Mouse (Mus musculus): ENCODE results near the gene Adam17. TPM values are rescaled to one million over a fixed set of nuclear protein-coding genes. Genes with fewer than 3 reads are reported as not detected.

Adam17 gene
- polyA plus RNA-seq, 1 experiment from 2014 or later = 35.6 TPM

DNA sequence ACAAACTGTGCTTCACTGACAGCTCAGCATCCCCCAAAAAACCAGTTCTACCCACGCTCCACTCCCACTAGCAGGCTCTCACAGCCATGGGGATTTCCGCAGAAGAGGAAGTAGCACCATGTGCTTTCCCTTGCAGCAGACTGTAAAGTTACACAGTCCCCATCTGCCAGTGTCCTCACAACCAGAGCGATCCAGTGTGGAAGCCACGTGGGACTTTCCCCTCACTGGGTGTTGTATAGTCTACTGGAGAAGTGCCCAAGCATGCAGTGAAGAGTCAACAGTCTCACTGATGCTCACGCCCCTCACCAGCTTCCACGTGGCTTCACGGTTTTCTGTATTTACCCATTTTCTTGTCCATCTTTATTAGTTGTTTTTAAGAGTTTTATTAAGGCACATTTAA is 37.6 kb downstream of the Adam17 start:
- no peaks in the 10 kb centered on the region for H3K4me1 ChIP-seq (replicated peaks; ENCODE audit: control insufficient read depth, insufficient read depth, low read length)
- peaks cover 24% of the 10 kb centered on the region; the same call in 1 of the 2 replicates for H3K36me3 ChIP-seq (ENCODE audit: control insufficient read depth, insufficient read depth, low read length)
- H3K4me3 ChIP-seq (ENCODE audit: low read depth, low read length) = no peak overlapping the region
- WGBS = 84% methylated on average over 7 of the region's 7 CpGs
- no peak for DNase-seq (ENCODE audit: low spot score)
- no peaks in the 10 kb centered on the region for H3K27me3 ChIP-seq (replicated peaks; ENCODE audit: control insufficient read depth, insufficient read depth, low read length)
- no peak overlapping the region for H3K4me2 ChIP-seq
- H3K27ac ChIP-seq (ENCODE audit: low read depth, low read length) = no peak overlapping the region
- no peak for ATAC-seq (replicated peaks; ENCODE audit: low FRiP score)
- no peak overlapping the region for H3K9ac ChIP-seq (ENCODE audit: low read depth, low read length)
- H3K9me3 ChIP-seq (ENCODE audit: control insufficient read depth, low read length) = no peaks in the 10 kb centered on the region

- Histone ChIP-seq H3K36me3 (ENCODE audit: control insufficient read depth, insufficient read depth, low read length) (peaks cover 29% of the 10 kb centered on the region), H3K4me2 (no peak overlapping the region), H3K4me3 (ENCODE audit: low read depth, low read length) (no peak overlapping the region), H3K9ac (ENCODE audit: low read depth, low read length) (no peak overlapping the region), H3K27ac (ENCODE audit: low read depth, low read length) (no peak overlapping the region), H3K9me3 (ENCODE audit: control insufficient read depth, low read length) (no peaks in the 10 kb centered on the region), H3K4me1 (replicated peaks; ENCODE audit: control insufficient read depth, insufficient read depth, low read length) (no peaks in the 10 kb centered on the region), H3K27me3 (replicated peaks; ENCODE audit: control insufficient read depth, insufficient read depth, low read length) (no peaks in the 10 kb centered on the region)
- WGBS = 90% methylated on average over 5 of the region's 5 CpGs
- DNase-seq (ENCODE audit: low spot score) (no peak), ATAC-seq (replicated peaks; ENCODE audit: low FRiP score) (no peak)
Observed at GRCm38 (mm10) chr12:21333766-21334165, 39.7 kb downstream of the Adam17 start.

- DNase-seq (ENCODE audit: low spot score) (no peak), ATAC-seq (replicated peaks; ENCODE audit: low FRiP score) (no peak)
- WGBS = 95% methylated on average over 7 of the region's 7 CpGs
- no peaks in the 10 kb centered on the region for H3K27me3 ChIP-seq (replicated peaks; ENCODE audit: control insufficient read depth, insufficient read depth, low read length)
- H3K27ac ChIP-seq (ENCODE audit: low read depth, low read length) = no peak overlapping the region
- H3K4me1 ChIP-seq (replicated peaks; ENCODE audit: control insufficient read depth, insufficient read depth, low read length) = no peaks in the 10 kb centered on the region
- no peak overlapping the region for H3K9ac ChIP-seq (ENCODE audit: low read depth, low read length)
- no peak overlapping the region for H3K4me3 ChIP-seq (ENCODE audit: low read depth, low read length)
- no peak overlapping the region for H3K4me2 ChIP-seq
- peaks cover 31% of the 10 kb centered on the region for H3K36me3 ChIP-seq (ENCODE audit: control insufficient read depth, insufficient read depth, low read length)
- no peaks in the 10 kb centered on the region for H3K9me3 ChIP-seq (ENCODE audit: control insufficient read depth, low read length)
Observed at GRCm38 (mm10) chr12:21333021-21333420, 40.4 kb downstream of the Adam17 start.

GRCm38 (mm10) chr12:21331711-21332110 is 41.7 kb downstream of the Adam17 start:
- H3K4me1 ChIP-seq (replicated peaks; ENCODE audit: control insufficient read depth, insufficient read depth, low read length) = no peaks in the 10 kb centered on the region
- DNase-seq (ENCODE audit: low spot score) (no peak), ATAC-seq (replicated peaks; ENCODE audit: low FRiP score) (no peak)
- 90% methylated on average over 6 of the region's 6 CpGs for WGBS
- H3K27ac ChIP-seq (ENCODE audit: low read depth, low read length) = no peak overlapping the region
- no peak overlapping the region for H3K4me2 ChIP-seq
- H3K4me3 ChIP-seq (ENCODE audit: low read depth, low read length) = no peak overlapping the region
- no peak overlapping the region for H3K9ac ChIP-seq (ENCODE audit: low read depth, low read length)
- no peaks in the 10 kb centered on the region for H3K9me3 ChIP-seq (ENCODE audit: control insufficient read depth, low read length)
- peaks cover 39% of the 10 kb centered on the region for H3K36me3 ChIP-seq (ENCODE audit: control insufficient read depth, insufficient read depth, low read length)
- H3K27me3 ChIP-seq (replicated peaks; ENCODE audit: control insufficient read depth, insufficient read depth, low read length) = no peaks in the 10 kb centered on the region

- no peaks in the 10 kb centered on the region for H3K27me3 ChIP-seq (replicated peaks; ENCODE audit: control insufficient read depth, insufficient read depth, low read length)
- 91% methylated on average over 10 of the region's 10 CpGs for WGBS
- H3K36me3 ChIP-seq (ENCODE audit: control insufficient read depth, insufficient read depth, low read length) = peaks cover 39% of the 10 kb centered on the region
- H3K27ac ChIP-seq (ENCODE audit: low read depth, low read length) = no peak overlapping the region
- H3K4me1 ChIP-seq (replicated peaks; ENCODE audit: control insufficient read depth, insufficient read depth, low read length) = no peaks in the 10 kb centered on the region
- ATAC-seq (replicated peaks; ENCODE audit: low FRiP score) = no peak
- no peak overlapping the region for H3K9ac ChIP-seq (ENCODE audit: low read depth, low read length)
- H3K4me3 ChIP-seq (ENCODE audit: low read depth, low read length) = no peak overlapping the region
- DNase-seq (ENCODE audit: low spot score) = no peak
- H3K9me3 ChIP-seq (ENCODE audit: control insufficient read depth, low read length) = no peaks in the 10 kb centered on the region
- H3K4me2 ChIP-seq = no peak overlapping the region
Observed at GRCm38 (mm10) chr12:21330961-21331576, 42.4 kb downstream of the Adam17 start.

- H3K4me2 ChIP-seq = no peak overlapping the region
- no peaks in the 10 kb centered on the region for H3K4me1 ChIP-seq (replicated peaks; ENCODE audit: control insufficient read depth, insufficient read depth, low read length)
- H3K27me3 ChIP-seq (replicated peaks; ENCODE audit: control insufficient read depth, insufficient read depth, low read length) = no peaks in the 10 kb centered on the region
- no peak overlapping the region for H3K27ac ChIP-seq (ENCODE audit: low read depth, low read length)
- ATAC-seq (replicated peaks; ENCODE audit: low FRiP score) = no peak
- H3K4me3 ChIP-seq (ENCODE audit: low read depth, low read length) = no peak overlapping the region
- H3K36me3 ChIP-seq (ENCODE audit: control insufficient read depth, insufficient read depth, low read length) = peaks cover 44% of the 10 kb centered on the region
- no peaks in the 10 kb centered on the region for H3K9me3 ChIP-seq (ENCODE audit: control insufficient read depth, low read length)
- H3K9ac ChIP-seq (ENCODE audit: low read depth, low read length) = no peak overlapping the region
- no peak for DNase-seq (ENCODE audit: low spot score)
- WGBS = 90% methylated on average over 9 of the region's 9 CpGs
Observed at GRCm38 (mm10) chr12:21329661-21330400, 43.6 kb downstream of the Adam17 start.

DNA sequence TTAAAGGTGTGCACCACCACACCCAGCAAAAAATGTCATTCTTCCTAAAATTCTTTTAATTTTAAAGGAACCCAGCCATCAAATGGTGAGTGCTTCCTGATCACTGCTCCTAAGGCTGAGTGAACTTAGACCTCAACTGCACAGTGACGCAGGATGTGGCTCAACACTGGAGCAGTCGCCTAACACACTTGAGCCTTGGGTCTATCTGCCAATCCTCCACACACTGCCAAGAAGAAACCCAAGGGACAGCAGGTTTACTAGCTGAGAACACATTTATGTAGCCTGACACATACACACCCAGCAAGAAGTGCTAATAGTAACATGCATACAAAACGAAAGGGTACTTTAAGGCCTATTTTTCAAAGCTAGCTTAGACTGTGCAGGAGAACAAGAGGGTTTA is 47.1 kb downstream of the Adam17 start:
- peaks cover 44% of the 10 kb centered on the region for H3K36me3 ChIP-seq (ENCODE audit: control insufficient read depth, insufficient read depth, low read length)
- no peak for ATAC-seq (replicated peaks; ENCODE audit: low FRiP score)
- H3K27me3 ChIP-seq (replicated peaks; ENCODE audit: control insufficient read depth, insufficient read depth, low read length) = no peaks in the 10 kb centered on the region
- H3K27ac ChIP-seq (ENCODE audit: low read depth, low read length) = no peak overlapping the region
- 95% methylated on average over 3 of the region's 3 CpGs for WGBS
- H3K4me1 ChIP-seq (replicated peaks; ENCODE audit: control insufficient read depth, insufficient read depth, low read length) = no peaks in the 10 kb centered on the region
- H3K4me2 ChIP-seq = no peak overlapping the region
- no peak overlapping the region for H3K9ac ChIP-seq (ENCODE audit: low read depth, low read length)
- no peak for DNase-seq (ENCODE audit: low spot score)
- H3K4me3 ChIP-seq (ENCODE audit: low read depth, low read length) = no peak overlapping the region
- H3K9me3 ChIP-seq (ENCODE audit: control insufficient read depth, low read length) = no peaks in the 10 kb centered on the region

- no peak overlapping the region for H3K4me2 ChIP-seq
- no peak for DNase-seq (ENCODE audit: low spot score)
- no peak overlapping the region for H3K27ac ChIP-seq (ENCODE audit: low read depth, low read length)
- H3K4me1 ChIP-seq (replicated peaks; ENCODE audit: control insufficient read depth, insufficient read depth, low read length) = no peaks in the 10 kb centered on the region
- ATAC-seq (replicated peaks; ENCODE audit: low FRiP score) = no peak
- no peaks in the 10 kb centered on the region for H3K27me3 ChIP-seq (replicated peaks; ENCODE audit: control insufficient read depth, insufficient read depth, low read length)
- 92% methylated on average over 8 of the region's 8 CpGs for WGBS
- no peaks in the 10 kb centered on the region for H3K9me3 ChIP-seq (ENCODE audit: control insufficient read depth, low read length)
- H3K4me3 ChIP-seq (ENCODE audit: low read depth, low read length) = no peak overlapping the region
- no peak overlapping the region for H3K9ac ChIP-seq (ENCODE audit: low read depth, low read length)
- H3K36me3 ChIP-seq (ENCODE audit: control insufficient read depth, insufficient read depth, low read length) = peaks cover 40% of the 10 kb centered on the region
Observed at GRCm38 (mm10) chr12:21325266-21325665, 48.2 kb downstream of the Adam17 start.

DNA sequence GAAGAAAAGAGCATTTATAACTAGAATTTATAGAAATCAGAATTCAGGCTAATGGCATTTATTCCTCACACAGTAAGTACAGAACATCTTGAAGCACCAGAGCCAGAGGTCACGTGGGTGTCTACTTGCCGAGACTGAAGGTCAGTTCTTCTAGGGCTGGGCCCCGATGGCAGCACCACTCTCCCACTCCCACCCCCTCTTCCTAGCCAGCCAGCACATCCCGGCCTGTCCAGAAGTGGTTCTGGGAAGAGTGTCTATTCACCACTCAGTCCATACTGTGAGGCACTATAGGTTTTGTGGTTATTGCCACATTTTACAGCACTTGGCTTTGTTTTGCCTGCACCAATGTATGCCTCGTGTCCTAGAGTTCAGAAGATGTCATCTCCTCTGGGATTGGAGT is 49.3 kb downstream of the Adam17 start:
- WGBS = 81% methylated on average over 5 of the region's 5 CpGs
- Histone ChIP-seq H3K4me1 (replicated peaks; ENCODE audit: control insufficient read depth, insufficient read depth, low read length) (no peaks in the 10 kb centered on the region), H3K4me3 (ENCODE audit: low read depth, low read length) (no peak overlapping the region), H3K27ac (ENCODE audit: low read depth, low read length) (no peak overlapping the region), H3K9me3 (ENCODE audit: control insufficient read depth, low read length) (no peaks in the 10 kb centered on the region), H3K36me3 (ENCODE audit: control insufficient read depth, insufficient read depth, low read length) (peaks cover 35% of the 10 kb centered on the region), H3K4me2 (no peak overlapping the region), H3K27me3 (replicated peaks; ENCODE audit: control insufficient read depth, insufficient read depth, low read length) (no peaks in the 10 kb centered on the region), H3K9ac (ENCODE audit: low read depth, low read length) (no peak overlapping the region)
- no peak for DNase-seq (ENCODE audit: low spot score)
- no peak for ATAC-seq (replicated peaks; ENCODE audit: low FRiP score)
